Mouse (Mus musculus): ENCODE measurements around the gene Rbfox2.

- TF ChIP-seq KAT2A (IDR thresholded peaks at IDR 0.05; ENCODE audit: insufficient replicate concordance, low read length) (no peak), GABPA (IDR thresholded peaks at IDR 0.05; ENCODE audit: insufficient replicate concordance, low read depth, low read length) (no peak), CTCF (conservative IDR thresholded peaks at IDR 0.05 in 1 of 2, IDR thresholded peaks at IDR 0.05 in 1 of 2; ENCODE audit: low read depth in 2 of 2, low read length in 2 of 2) (no peak), ZMIZ1 (IDR thresholded peaks at IDR 0.05; ENCODE audit: low read depth, low read length) (no peak)
Observed at GRCm38 (mm10) chr15:77276300-77276699, 30.5 kb downstream of the Rbfox2 start.
